Mouse (Mus musculus): Measurements from ENCODE around the gene Fbxl8. TPM values are rescaled to one million over a fixed set of nuclear protein-coding genes. Genes with fewer than 3 reads are reported as not detected.
A peak's percentile ranks its signal among the peaks of the same experiment; 100 is the strongest.

Fbxl8 gene
- polyA plus RNA-seq, 1 experiment from 2014 or later, result 4.9 TPM

GRCm38 (mm10) chr8:105313622-105314402 lies 49.4 kb downstream of the Fbxl8 start:
- H3K9me3 ChIP-seq (ENCODE audit: control insufficient read depth, low read length), result no peaks in the 10 kb centered on the region
- H3K9ac ChIP-seq (ENCODE audit: low read length), result no peak overlapping the region
- H3K4me2 ChIP-seq (ENCODE audit: low read depth, low read length), result no peak overlapping the region
- no peaks in the 10 kb centered on the region for H3K27me3 ChIP-seq (ENCODE audit: control insufficient read depth, insufficient read depth, low read depth, low read length)
- H3K36me3 ChIP-seq (ENCODE audit: control insufficient read depth, insufficient read depth, low read length), result peaks cover 24% of the 10 kb centered on the region; the same call in 1 of the 2 replicates
- H3K27ac ChIP-seq (ENCODE audit: low read length), result no peak overlapping the region
- no peak for ATAC-seq (ENCODE audit: low read depth)
- H3K4me1 ChIP-seq (replicated peaks; ENCODE audit: control insufficient read depth, insufficient read depth, low read length), result peaks cover 11% of the 10 kb centered on the region; the same call in 1 of the 2 replicates
- H3K4me3 ChIP-seq (ENCODE audit: low read length), result no peak overlapping the region
- 64% methylated on average over 9 of the region's 9 CpGs for WGBS

GRCm38 (mm10) chr8:105315073-105315769 lies 50.8 kb downstream of the Fbxl8 start:
- Histone ChIP-seq H3K4me3 (ENCODE audit: low read length) (no peak overlapping the region), H3K27ac (ENCODE audit: low read length) (no peak overlapping the region), H3K9ac (ENCODE audit: low read length) (no peak overlapping the region), H3K4me2 (ENCODE audit: low read depth, low read length) (no peak overlapping the region), H3K27me3 (ENCODE audit: control insufficient read depth, insufficient read depth, low read depth, low read length) (no peaks in the 10 kb centered on the region), H3K36me3 (ENCODE audit: control insufficient read depth, insufficient read depth, low read length) (peaks cover 22% of the 10 kb centered on the region; the same call in 1 of the 2 replicates), H3K4me1 (replicated peaks; ENCODE audit: control insufficient read depth, insufficient read depth, low read length) (peaks cover 16% of the 10 kb centered on the region), H3K9me3 (ENCODE audit: control insufficient read depth, low read length) (no peaks in the 10 kb centered on the region)
- WGBS, result 82% methylated on average over 18 of the region's 18 CpGs
- no peak for ATAC-seq (ENCODE audit: low read depth)

GRCm38 (mm10) chr8:105317941-105318340 lies 53.5 kb downstream of the Fbxl8 start:
- ATAC-seq (ENCODE audit: low read depth), result peak; percentile 74
- Histone ChIP-seq H3K36me3 (ENCODE audit: control insufficient read depth, insufficient read depth, low read length) (peaks cover 5% of the 10 kb centered on the region; the same call in 1 of the 2 replicates), H3K27ac (ENCODE audit: low read length) (peak overlapping the region; percentile 84)

GRCm38 (mm10) chr8:105318662-105319190 lies 54.3 kb downstream of the Fbxl8 start:
- Histone ChIP-seq H3K36me3 (ENCODE audit: control insufficient read depth, insufficient read depth, low read length) (peaks cover 5% of the 10 kb centered on the region; the same call in 1 of the 2 replicates), H3K27me3 (ENCODE audit: control insufficient read depth, insufficient read depth, low read depth, low read length) (no peaks in the 10 kb centered on the region), H3K27ac (ENCODE audit: low read length) (peak overlapping the region; percentile 84), H3K4me3 (ENCODE audit: low read length) (no peak overlapping the region), H3K4me2 (ENCODE audit: low read depth, low read length) (no peak overlapping the region), H3K4me1 (replicated peaks; ENCODE audit: control insufficient read depth, insufficient read depth, low read length) (peaks cover 16% of the 10 kb centered on the region), H3K9me3 (ENCODE audit: control insufficient read depth, low read length) (no peaks in the 10 kb centered on the region), H3K9ac (ENCODE audit: low read length) (no peak overlapping the region)
- ATAC-seq (ENCODE audit: low read depth), result peak; percentile 55
- 67% methylated on average over 11 of the region's 11 CpGs for WGBS

More at GRCm38 (mm10) chr8:105317941-105318340, 53.5 kb downstream of the Fbxl8 start:
- Histone ChIP-seq H3K27me3 (ENCODE audit: control insufficient read depth, insufficient read depth, low read depth, low read length) (no peaks in the 10 kb centered on the region), H3K4me1 (replicated peaks; ENCODE audit: control insufficient read depth, insufficient read depth, low read length) (peaks cover 16% of the 10 kb centered on the region), H3K4me3 (ENCODE audit: low read length) (no peak overlapping the region), H3K9me3 (ENCODE audit: control insufficient read depth, low read length) (no peaks in the 10 kb centered on the region), H3K9ac (ENCODE audit: low read length) (no peak overlapping the region), H3K4me2 (ENCODE audit: low read depth, low read length) (no peak overlapping the region)
- WGBS, result 62% methylated on average over 4 of the region's 4 CpGs

MicroRNAs within 50 kb of the gene (microRNA counts, 519-probe panel; counts per million panel counts)
- 2,673 counts per million, percentile 49 among the panel's probes with 10 or more counts for microRNA mmu-miR-328

Small RNA genes lying within 50 kb of the gene (microRNA-seq; reads per million reads assigned to microRNA genes)
- gene Gm27320, result not detected
- gene Mir328, result 206 reads per million, percentile 58 among the genes with 10 or more reads in this experiment

Other genes with a start within 250 kb of the Fbxl8 start
- gene Ces3a, start 216.0 kb upstream of the Fbxl8 start, polyA plus RNA-seq (2015; fragmentation: Nextera tagmentation; extraction: Ambion mirVana), result not detected in 2 replicates
- not detected in 2 replicates for gene Ces3b, start 180.9 kb upstream of the Fbxl8 start, polyA plus RNA-seq (2015; fragmentation: Nextera tagmentation; extraction: Ambion mirVana)
- not detected in 2 replicates for gene Ces4a, start 132.8 kb upstream of the Fbxl8 start, polyA plus RNA-seq (2015; fragmentation: Nextera tagmentation; extraction: Ambion mirVana)
- gene Cbfb, start 94.0 kb upstream of the Fbxl8 start, polyA plus RNA-seq (2015; fragmentation: Nextera tagmentation; extraction: Ambion mirVana), result 51.4 and 55.5 TPM in 2 replicates
- 48.8 and 52.9 TPM in 2 replicates for gene D230025D16Rik, start 39.5 kb upstream of the Fbxl8 start, polyA plus RNA-seq (2015; fragmentation: Nextera tagmentation; extraction: Ambion mirVana)
- gene B3gnt9, start 9.5 kb upstream of the Fbxl8 start, polyA plus RNA-seq (2015; fragmentation: Nextera tagmentation; extraction: Ambion mirVana), result 22.3 and 24.7 TPM in 2 replicates
- 31.5 and 34.2 TPM in 2 replicates for gene Tradd, start within 50 bp of the Fbxl8 start, polyA plus RNA-seq (2015; fragmentation: Nextera tagmentation; extraction: Ambion mirVana)
- gene Hsf4, start 5.2 kb downstream of the Fbxl8 start, polyA plus RNA-seq (2015; fragmentation: Nextera tagmentation; extraction: Ambion mirVana), result 0.39 and 0.65 TPM in 2 replicates
- gene Nol3, start 11.5 kb downstream of the Fbxl8 start, polyA plus RNA-seq (2015; fragmentation: Nextera tagmentation; extraction: Ambion mirVana), result 2.0 and 2.1 TPM in 2 replicates
- gene 4931428F04Rik, start 25.2 kb downstream of the Fbxl8 start, polyA plus RNA-seq (2015; fragmentation: Nextera tagmentation; extraction: Ambion mirVana), result 8.3 and 9.5 TPM in 2 replicates
- gene Exoc3l, start 31.5 kb downstream of the Fbxl8 start, polyA plus RNA-seq (2015; fragmentation: Nextera tagmentation; extraction: Ambion mirVana), result 34.4 and 35.5 TPM in 2 replicates
- gene E2f4, start 33.0 kb downstream of the Fbxl8 start, polyA plus RNA-seq (2015; fragmentation: Nextera tagmentation; extraction: Ambion mirVana), result 69.1 and 76.2 TPM in 2 replicates
- 14.8 and 15.6 TPM in 2 replicates for gene Elmo3, start 41.0 kb downstream of the Fbxl8 start, polyA plus RNA-seq (2015; fragmentation: Nextera tagmentation; extraction: Ambion mirVana)
- gene Lrrc29, start 61.6 kb downstream of the Fbxl8 start, polyA plus RNA-seq (2015; fragmentation: Nextera tagmentation; extraction: Ambion mirVana), result 2.1 and 2.6 TPM in 2 replicates
- 115 and 125 TPM in 2 replicates for gene Tmem208, start 61.7 kb downstream of the Fbxl8 start, polyA plus RNA-seq (2015; fragmentation: Nextera tagmentation; extraction: Ambion mirVana)
- gene Fhod1, start 83.3 kb downstream of the Fbxl8 start, polyA plus RNA-seq (2015; fragmentation: Nextera tagmentation; extraction: Ambion mirVana), result 12.7 and 15.8 TPM in 2 replicates
- gene Slc9a5, start 84.2 kb downstream of the Fbxl8 start, polyA plus RNA-seq (2015; fragmentation: Nextera tagmentation; extraction: Ambion mirVana), result 5.5 and 6.3 TPM in 2 replicates
- 1.1 and 1.5 TPM in 2 replicates for gene Plekhg4, start 108.6 kb downstream of the Fbxl8 start, polyA plus RNA-seq (2015; fragmentation: Nextera tagmentation; extraction: Ambion mirVana)
- gene Kctd19, start 148.9 kb downstream of the Fbxl8 start, polyA plus RNA-seq (2015; fragmentation: Nextera tagmentation; extraction: Ambion mirVana), result 0.13 and 0.36 TPM in 2 replicates
- gene Lrrc36, start 148.9 kb downstream of the Fbxl8 start, polyA plus RNA-seq (2015; fragmentation: Nextera tagmentation; extraction: Ambion mirVana), result 1.5 and 1.6 TPM in 2 replicates
- 83.3 and 110 TPM in 2 replicates for gene Tppp3, start 206.9 kb downstream of the Fbxl8 start, polyA plus RNA-seq (2015; fragmentation: Nextera tagmentation; extraction: Ambion mirVana)
- gene Zdhhc1, start 232.3 kb downstream of the Fbxl8 start, polyA plus RNA-seq (2015; fragmentation: Nextera tagmentation; extraction: Ambion mirVana), result 48.3 and 48.4 TPM in 2 replicates